Mouse (Mus musculus) E14TG2a.4 (cell line): ENCODE measurements at regions not wholly inside any gene's neighbourhood (a gene's known extent, or its start where the extent isn't known, plus 50 kb on each side); places are given as distances from the start of the nearest gene placed in this dataset.

Experiments
- CTCF ChIP-seq: conservative IDR thresholded peaks from 2 replicates; pipeline ENCODE4 v1.5.1; 2014; ENCODE audit warnings: low read length
- POU5F1 ChIP-seq: IDR thresholded peaks from 2 replicates; pipeline ENCODE4 v1.6.1; 2014; ENCODE audit warnings: low read length, borderline replicate concordance

GRCm38 (mm10) chr12:27848141-27848540 is 505.8 kb upstream of the Sox11 start:
- no peak for TF ChIP-seq CTCF
- no peak for TF ChIP-seq POU5F1
